In genomic region chr13:54887366-54887921, GRCm38 (mm10) we compare ENCODE assay signal across 9 mouse cellular contexts.
DNase-seq lines count a peak whose midpoint lies in the region; ATAC-seq lines count a peak whose summit lies in the region.
"Had no signal": no experiment of that assay in that cellular context is flagged by ENCODE, and none has a peak within 500 bp of the region (broad histone marks: within the 10 kb centered on the region; RNA-seq: fewer than 3 reads in every experiment).

No protein-coding gene starts in this region.

- no peak for DNase-seq in kidney, postnatal 14 days
- peak; percentile 56 to 69 for DNase-seq in left cerebral cortex, postnatal 36 days (ENCODE audit: low spot score in 2 of 2)
- peak; percentile 81 for DNase-seq in retina, postnatal 1 day
- no peak for DNase-seq in spleen, postnatal 4 days (ENCODE audit: low spot score in 2 of 2)
- no peak for DNase-seq in lung, adult 18-20 months
- no peak for DNase-seq in ovary, adult 18-20 months (ENCODE audit: low spot score)

- H3K4me3 ChIP-seq in kidney, embryonic 15.5 days (replicated peaks): no peak overlapping the region
- H3K4me3 ChIP-seq in embryonic facial prominence, embryonic 15.5 days (replicated peaks): 0 out of 2 replicates have a peak overlapping the region, but pooled peaks have one; percentile 8

- peak overlapping the region; percentile 36 for H3K4me2 ChIP-seq in kidney, embryonic 15.5 days
- H3K4me2 ChIP-seq in embryonic facial prominence, embryonic 15.5 days (replicated peaks): peak overlapping the region; percentile 29

- peaks cover 18% of the 10 kb centered on the region for H3K4me1 ChIP-seq in kidney, embryonic 15.5 days
- H3K4me1 ChIP-seq in embryonic facial prominence, embryonic 15.5 days: peaks cover 11% of the 10 kb centered on the region; the same call in 1 of the 2 replicates

- WGBS in kidney, embryonic 15.5 days: 9% methylated on average over 18 of the region's 18 CpGs
- 16% methylated on average over 18 of the region's 18 CpGs for WGBS in embryonic facial prominence, embryonic 15.5 days

- H3K36me3 ChIP-seq in kidney, embryonic 15.5 days: no peaks in the 10 kb centered on the region
- no peaks in the 10 kb centered on the region for H3K36me3 ChIP-seq in embryonic facial prominence, embryonic 15.5 days
- H3K36me3 ChIP-seq: G1E had no signal

- intact Hi-C loops in left cerebral cortex, postnatal 36 days (cut with DNase I): no loop called here

- H3K9ac ChIP-seq in kidney, embryonic 15.5 days: no peak overlapping the region
- no peak overlapping the region for H3K9ac ChIP-seq in embryonic facial prominence, embryonic 15.5 days

- no peaks in the 10 kb centered on the region for H3K9me3 ChIP-seq in kidney, embryonic 15.5 days (replicated peaks)
- no peaks in the 10 kb centered on the region for H3K9me3 ChIP-seq in embryonic facial prominence, embryonic 15.5 days (replicated peaks)
- H3K9me3 ChIP-seq: G1E had no signal

- no peak overlapping the region for H3K27ac ChIP-seq in kidney, embryonic 15.5 days
- no peak overlapping the region for H3K27ac ChIP-seq in embryonic facial prominence, embryonic 15.5 days (replicated peaks)

- peaks cover 36% of the 10 kb centered on the region for H3K27me3 ChIP-seq in kidney, embryonic 15.5 days
- H3K27me3 ChIP-seq in embryonic facial prominence, embryonic 15.5 days: peaks cover 9% of the 10 kb centered on the region

- no peak for ATAC-seq in kidney, embryonic 15.5 days (replicated peaks; ENCODE audit: low FRiP score)
- no peak for ATAC-seq in embryonic facial prominence, embryonic 15.5 days (ENCODE audit: insufficient number of reproducible peaks, low FRiP score, low TSS enrichment, low read depth)

Comparison
In these comparisons a context has a peak if more than half of its experiments do, and no peak if none do; other contexts are left out.
1. DNase-seq: peak in left cerebral cortex, postnatal 36 days (2 of 2) and retina, postnatal 1 day (single experiment); none in kidney, postnatal 14 days (single experiment), spleen, postnatal 4 days (0 of 2), lung, adult 18-20 months (0 of 2) and ovary, adult 18-20 months (single experiment).